Mouse (Mus musculus) erythroblast, embryonic 14.5 days (primary cell): ENCODE results near the gene Lamtor1.

Experiments used
- GATA1 ChIP-seq: IDR thresholded peaks from 2 replicates; pipeline ENCODE4 v1.6.1; 2012; ENCODE audit warnings: low read length, inconsistent platforms, mixed read lengths
- TAL1 ChIP-seq: IDR thresholded peaks from 3 replicates; pipeline ENCODE4 v1.6.1; 2012; ENCODE audit warnings: low read length, inconsistent platforms, mixed read lengths

GRCm38 (mm10) chr7:101906287-101906681 is 580 bp downstream of the Lamtor1 start, which contains the start of gene Tomt:
- TF ChIP-seq GATA1 (no peak), TAL1 (no peak)
